Mouse (Mus musculus): ENCODE results near the gene Brip1.
A peak's percentile ranks its signal among the peaks of the same experiment; 100 is the strongest.

The Brip1 gene

DNA sequence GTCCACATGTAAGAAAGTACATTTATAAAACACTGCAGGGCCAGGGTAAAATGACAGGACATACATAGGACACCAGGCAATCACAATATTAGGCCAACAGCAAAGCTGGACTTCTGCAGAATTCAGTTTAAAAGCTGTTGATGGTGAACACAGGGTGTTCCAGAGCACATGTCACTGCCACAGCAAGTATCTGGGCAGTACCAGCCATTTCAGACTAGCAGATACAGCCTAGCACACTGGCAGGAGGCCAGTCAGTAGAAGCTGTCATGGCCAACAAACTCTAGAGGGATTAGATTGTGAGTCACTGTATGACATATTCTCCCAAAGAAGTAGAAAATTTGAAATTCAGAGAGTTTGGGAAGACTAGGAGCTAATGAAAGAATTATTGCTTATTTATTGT lies 94.4 kb downstream of the Brip1 start:
- no peak for DNase-seq

DNA sequence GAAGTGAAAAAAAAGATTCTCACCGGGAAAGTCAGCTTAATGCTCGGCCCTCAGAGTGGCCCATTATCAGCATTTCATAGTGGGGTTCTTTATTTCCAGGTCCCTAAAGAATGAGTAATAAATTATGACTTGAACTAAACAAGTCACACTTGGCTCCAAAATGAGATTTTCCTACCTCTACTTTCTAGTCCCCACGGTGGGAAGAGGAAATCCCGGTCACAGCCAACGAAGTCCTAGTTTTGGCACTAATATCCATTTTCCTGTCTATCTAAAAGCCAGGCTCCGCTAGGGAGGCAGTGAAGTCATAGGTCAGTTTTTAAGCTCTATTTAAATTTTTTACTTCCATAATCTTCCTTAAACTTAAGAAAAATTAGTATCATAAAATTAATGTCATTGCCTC lies 99.8 kb downstream of the Brip1 start:
- peak in 1 of 2 experiments; percentile 2 for DNase-seq

DNA sequence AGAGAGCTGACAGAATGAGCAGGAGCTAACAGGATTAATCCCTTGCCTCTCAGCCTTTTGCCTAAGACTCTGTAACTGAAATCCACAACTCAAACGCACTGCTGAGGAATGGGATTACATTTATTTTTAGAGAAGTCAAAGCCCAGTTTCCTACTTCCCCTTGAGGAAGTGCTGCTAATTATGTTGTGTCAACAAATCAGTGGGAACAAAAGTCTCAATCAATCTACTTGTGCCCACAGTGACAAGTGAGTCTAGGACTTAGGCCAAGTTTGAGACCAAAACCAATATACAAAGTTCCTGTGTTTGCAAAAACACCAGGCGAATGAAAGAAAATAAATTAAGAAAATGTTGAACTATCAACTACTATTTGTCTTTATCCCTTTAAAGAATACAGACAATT lies 101.7 kb downstream of the Brip1 start:
- peak in 1 of 2 experiments; percentile 18 for DNase-seq

DNA sequence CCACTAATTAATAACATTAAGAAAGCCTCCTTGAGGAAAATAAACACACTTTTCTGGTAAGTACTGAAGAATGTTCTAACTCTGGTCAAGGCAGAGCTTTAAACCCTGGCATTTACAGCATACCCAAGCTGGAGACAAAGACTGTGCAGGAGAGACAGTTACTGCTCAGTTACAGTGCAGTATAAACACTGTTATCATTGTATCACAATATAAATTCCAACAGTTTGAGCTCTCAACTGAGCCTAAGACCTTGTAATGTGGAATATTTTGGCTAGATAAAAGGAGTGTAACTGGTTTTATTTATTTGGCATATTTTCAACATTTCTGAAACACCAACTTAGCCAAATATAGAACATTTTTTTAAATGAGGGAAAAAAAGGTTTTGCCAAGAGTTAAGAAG lies 112.2 kb downstream of the Brip1 start:
- DNase-seq, result no peak

DNA sequence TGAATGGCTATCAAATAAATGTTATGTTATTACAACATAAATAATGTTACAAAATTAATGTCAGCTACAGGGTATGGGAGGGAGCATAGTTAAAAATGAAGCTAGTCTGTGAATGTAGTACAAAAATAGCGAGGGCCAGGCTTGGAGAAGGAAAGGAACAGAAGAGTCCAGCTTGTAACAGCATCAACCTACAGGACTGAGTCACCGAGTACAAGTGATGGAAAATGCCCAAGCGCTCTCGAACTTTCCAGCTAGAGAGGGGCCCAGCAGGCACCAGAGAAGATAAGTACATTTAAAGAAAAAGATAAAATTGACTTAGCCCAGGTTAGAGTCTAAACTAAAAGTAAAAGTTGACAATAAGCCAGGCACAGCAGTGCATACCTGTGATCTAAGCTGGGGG lies 116.5 kb downstream of the Brip1 start:
- no peak for DNase-seq

DNA sequence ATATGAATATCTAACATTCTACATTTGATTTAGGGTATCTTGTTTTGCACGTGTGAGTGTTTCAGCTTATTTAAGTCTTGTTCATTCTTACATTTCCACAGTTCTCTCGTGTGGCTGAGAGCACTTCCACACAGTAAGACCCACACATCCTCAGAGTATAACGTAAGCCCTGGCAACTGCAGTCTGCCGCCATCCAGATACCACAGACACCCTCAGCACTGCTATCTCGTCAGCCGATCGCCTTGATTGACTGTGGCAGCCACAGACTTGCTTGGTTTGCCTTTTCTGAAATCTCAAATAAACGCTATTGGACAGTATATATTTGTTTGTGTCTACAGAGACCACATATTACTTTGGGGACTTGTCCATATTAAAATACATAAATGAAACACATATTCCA lies 123.0 kb downstream of the Brip1 start:
- DNase-seq, result no peak

DNA sequence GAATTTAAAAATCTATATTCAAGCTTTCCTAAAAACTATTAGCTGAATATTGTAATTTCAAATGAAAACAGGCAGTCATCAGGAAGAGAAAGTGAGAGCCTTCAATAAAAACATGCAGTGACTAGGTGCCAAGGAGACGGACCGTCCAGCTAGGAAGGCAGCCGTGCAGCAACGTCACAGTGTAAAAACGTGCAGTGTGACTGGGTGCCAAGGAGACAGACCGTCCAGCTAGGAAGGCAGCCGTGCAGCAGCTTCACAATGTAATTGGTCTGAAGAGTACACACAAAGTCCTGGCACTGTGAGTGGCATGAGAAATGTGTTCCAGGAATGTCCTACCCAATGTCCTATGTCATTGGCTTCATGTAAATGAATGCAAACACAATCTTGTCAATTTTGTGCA lies 124.0 kb downstream of the Brip1 start:
- DNase-seq, result peak in 1 of 2 experiments; percentile 15

DNA sequence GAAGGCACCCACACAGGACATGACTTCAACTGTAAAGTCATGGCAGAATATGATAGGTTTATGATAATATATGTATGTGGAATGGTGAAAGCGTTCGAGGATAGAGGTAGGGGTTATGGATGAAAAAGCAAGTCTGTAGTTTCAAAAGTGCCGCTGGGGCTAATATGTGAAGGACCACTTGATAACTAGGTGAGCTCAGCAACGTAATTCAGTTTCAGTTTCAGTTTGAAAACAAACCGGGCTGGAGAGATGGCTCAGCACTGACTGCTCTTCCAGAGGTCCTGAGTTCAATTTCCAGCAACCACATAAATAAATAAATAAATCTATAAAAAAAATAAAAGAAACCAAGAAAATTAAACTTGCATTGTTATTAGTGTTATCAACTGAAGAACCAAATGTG lies 124.6 kb downstream of the Brip1 start:
- DNase-seq, result no peak

DNA sequence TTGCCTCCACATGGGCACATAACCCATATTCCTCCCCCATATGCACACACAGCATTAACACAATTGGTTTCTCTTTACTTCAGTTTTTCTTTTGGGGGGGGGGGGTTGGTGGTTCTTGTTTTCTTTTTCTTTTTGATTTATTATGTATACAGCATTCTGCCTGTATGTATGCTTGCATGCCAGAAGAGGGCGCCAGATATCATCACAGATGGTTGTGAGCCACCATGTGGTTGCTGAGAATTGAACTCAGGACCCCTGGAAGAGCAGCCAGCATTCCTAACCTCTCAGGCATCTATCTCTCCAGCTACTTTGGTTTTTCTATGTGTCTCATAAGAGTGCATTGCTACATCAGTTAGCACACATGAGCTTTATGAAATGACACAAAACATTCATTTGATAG lies 125.6 kb downstream of the Brip1 start:
- DNase-seq, result no peak

DNA sequence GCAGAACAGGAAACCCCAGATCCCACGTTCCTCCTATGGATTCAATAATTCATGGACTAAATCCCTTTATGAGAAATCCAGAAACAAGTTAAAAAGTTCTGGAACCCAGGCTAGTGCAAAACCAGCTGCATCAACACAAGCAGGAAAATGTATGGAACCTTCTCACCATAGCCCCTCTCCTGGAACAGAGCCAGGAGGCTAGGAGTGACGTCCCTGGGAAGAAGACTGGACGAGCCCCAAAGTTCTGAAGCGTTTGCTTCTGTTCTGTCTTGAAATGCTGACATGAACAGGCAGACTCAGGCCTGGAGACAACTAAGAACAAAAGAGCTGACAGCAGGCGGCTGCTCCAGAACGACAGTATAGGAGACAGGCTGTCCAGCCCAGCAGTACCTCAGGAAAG lies 132.3 kb downstream of the Brip1 start:
- no peak for DNase-seq

DNA sequence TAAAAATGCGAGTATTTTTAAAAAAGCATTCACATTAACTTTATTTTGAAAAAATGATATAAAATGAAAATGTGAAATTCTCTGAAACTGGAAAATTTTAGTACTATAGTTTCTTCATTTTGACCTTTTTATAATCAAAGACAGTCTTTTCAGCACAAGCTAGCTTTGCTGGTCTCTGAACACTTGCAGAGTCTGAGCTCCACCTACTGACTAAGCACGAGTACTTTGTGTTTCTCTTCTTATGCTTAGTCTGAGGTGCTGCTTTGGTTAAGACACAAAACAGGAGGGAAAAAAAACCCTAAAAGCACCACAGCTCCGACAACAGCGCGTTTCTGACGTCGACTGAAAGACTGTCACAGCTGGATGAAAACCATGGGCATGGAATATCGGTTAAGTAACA lies 133.8 kb downstream of the Brip1 start:
- DNase-seq, result no peak

DNA sequence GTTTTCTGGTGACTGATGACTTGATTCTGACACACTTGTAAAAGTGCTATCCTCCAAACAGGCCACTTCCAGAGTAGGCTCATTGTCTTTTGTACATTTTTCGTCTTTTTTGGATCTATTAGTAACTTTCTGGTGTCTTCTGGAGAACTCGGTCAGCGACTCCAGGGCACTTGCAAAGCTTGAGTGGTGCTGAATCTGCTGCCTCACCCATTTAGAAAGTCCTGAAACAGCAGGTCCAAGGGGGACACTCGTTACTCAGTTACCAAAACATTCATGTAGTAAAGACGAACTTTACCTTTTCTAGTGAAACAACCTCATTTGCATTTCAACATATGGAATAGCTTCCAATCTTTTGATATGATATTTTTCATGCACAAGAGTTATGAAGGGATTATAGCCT lies 136.1 kb downstream of the Brip1 start:
- DNase-seq, result no peak

DNA sequence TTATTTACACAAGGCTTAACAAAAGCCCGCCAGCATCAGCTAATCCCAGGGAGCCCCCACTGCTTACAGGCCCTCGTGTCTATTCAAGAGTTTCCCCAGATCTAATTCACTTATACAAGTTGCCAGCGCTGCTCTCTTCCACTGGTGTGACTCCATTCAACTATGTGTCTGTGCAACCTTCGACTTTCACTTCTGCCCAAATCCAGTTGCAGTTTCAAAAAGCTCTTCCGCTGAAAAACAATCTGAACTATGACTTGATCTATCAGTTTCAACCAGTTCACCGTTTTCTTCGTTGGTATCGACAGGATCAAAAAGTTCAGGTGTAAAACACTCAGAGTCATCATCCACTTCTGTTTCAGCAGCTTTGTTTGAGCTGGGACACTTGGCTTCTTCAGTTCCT lies 139.8 kb downstream of the Brip1 start:
- no peak for DNase-seq

DNA sequence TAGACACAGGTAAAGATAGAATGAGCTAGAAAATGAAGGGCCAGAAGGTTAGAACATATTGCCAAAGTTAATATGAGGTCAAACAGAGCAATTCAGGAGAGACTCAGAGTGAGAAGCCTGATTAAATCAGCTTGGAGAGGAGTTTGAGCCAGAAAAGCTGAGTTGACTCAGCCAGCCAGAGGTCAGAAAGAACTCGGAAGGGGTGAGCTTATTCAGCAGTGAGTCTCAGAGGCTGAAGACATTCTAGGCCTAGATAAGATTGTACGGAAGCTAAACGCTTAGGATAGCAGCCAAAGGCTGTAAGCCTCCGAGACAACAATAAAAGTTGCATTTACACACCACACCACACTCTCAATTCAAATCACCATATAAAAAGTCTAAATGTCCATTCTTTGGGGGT lies 141.9 kb downstream of the Brip1 start:
- DNase-seq, result no peak

DNA sequence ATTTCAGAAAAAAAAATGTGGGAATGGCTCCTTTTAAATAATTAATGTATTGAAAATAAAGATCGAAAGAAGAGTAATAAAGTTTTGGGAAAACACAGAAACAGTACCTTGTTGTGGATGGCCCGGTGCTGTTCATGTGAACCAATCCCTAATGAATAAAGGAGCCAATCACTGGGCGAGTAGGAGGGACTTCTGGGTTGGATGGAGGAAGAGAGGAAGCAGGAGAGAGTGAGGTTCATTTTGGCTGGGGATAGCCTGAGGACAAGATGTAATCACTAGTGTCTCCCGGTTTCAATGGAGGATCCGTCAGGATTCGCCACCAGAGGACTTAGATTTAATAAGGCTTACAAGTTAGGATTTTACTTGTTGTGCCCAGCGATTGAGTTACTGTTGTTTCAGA lies 145.2 kb downstream of the Brip1 start:
- no peak for DNase-seq

DNA sequence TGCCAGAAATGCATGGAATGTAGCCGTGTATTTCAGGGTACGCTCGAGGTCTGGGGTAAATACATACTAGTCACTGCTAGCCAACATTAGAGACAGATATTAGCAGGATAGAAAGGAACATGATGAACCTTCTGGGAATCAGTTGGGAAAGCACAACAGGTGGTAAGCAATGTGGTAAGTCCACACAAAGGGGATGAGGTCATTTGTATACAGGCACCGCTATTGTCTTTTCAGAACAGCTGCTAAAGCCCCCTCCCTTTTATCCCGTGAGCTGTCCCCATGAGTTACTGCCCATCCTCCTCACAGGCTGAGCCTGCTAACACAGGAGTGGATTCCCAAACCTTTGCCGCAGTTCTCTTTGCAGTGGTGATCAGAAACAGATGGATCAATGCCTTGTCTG lies 149.6 kb downstream of the Brip1 start:
- DNase-seq, result peak in 1 of 2 experiments; percentile 26

DNA sequence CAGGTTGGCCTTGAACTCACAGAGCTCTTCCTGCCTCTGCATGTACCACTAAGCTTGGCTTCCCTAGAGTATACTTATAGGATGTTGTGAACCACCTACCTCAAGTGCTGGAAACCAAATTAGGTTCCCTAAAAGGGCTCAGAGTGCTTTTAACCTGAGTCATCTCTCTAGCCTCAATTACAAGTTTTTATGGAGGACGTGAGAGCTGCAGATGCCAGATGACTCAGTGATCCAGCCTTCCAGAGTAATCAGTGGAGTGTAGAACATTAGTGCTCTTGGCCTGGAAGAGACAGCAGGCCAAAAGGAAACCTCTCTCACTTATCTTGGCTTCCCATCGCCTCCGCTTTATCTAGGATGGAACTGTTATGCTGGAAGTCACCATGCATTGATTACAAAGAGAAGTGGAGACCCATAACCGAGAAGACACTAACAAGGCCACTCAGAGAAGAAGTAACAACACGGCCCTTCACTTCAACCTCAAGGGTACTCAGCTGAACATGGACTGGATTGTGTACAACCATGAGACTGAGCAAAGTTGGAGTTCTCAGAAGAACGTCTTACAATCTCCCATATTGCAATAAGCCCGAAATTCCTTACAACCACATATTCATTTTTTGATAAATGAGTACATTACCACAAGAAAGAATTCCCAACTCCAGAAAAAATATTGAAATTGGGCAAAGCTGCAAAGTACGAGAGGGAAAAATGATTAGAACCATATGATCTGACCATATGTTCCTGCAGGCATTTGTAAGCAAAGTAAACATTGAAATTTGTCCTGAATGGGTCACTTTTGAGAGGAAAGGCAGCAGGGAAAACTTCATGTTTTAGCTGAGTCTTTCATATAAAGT lies 150.3 kb downstream of the Brip1 start:
- peak; percentile 21 to 32 for DNase-seq

DNA sequence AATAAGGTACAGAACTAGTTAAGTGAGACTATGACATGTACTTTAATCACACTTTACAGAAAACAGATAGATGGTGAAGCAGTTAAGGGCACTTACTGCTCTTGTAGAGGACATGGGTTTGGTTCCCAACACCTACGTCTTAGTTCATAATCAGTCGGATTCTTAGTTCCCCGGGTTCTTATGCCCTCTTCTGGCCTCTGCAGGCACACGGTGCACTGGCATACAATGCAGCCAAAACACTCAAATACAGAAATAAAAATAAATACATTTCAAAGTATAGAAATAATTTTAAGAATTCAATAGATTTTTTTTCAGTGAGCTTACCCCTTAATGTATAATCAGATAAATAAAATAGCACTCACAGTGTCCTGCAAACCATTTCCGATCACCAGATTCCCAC lies 161.0 kb downstream of the Brip1 start:
- no peak for DNase-seq

DNA sequence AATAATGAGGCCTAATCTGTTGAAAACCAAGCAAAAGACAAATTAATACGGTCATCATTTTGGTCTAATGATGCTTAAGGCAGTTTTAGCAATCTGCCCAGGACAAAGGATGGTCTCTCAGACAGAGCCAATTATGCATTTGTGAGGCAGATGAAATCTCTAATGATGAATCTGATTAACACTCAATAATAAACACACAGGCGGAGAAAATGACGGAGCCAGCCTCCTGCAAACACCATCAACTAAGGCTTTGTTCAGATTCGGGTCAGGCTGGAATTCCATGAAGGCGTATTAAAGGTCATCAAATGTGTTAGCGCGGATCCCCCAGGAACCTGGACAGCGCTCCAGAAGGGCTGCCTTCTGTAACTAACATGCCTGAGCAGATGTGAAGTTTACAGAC lies 161.6 kb downstream of the Brip1 start:
- DNase-seq, result no peak

DNA sequence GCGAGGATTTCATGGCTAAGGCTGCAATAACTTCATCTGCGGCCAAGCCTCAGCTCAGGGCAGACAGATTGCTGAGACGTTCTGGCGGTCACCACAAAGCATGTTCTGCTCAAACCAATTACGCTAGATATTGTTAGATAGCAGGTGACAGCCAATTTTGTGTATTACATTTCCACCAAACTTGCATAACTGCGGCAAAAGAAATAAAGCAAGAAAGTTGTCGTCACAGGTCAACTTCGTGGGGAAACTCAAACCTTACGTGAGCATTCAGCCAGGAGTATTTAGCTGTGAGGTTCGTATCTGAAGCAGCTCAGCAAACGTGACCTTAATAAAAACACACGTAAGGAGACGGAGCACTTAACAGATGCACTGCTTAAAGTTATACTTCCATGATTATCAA lies 162.3 kb downstream of the Brip1 start:
- DNase-seq, result no peak

DNA sequence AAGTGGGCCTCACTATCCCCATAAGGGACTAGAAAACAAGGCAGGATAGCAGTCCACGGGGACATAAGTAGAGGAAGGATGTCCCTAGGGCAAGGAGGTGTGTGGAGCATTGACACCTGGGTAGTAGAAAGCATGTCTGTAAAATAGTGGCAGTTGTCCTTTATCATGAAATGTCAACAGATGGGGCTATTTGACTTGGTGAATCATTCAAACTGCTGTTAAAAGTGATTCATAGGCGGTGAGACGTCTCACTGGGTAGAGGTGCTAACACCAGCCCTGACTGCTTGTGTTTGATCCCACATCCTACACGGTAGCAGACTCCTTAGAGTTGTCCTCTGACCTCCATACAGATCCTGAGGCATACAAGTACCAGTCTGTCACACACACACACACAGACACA lies 168.1 kb downstream of the Brip1 start:
- DNase-seq, result no peak

DNA sequence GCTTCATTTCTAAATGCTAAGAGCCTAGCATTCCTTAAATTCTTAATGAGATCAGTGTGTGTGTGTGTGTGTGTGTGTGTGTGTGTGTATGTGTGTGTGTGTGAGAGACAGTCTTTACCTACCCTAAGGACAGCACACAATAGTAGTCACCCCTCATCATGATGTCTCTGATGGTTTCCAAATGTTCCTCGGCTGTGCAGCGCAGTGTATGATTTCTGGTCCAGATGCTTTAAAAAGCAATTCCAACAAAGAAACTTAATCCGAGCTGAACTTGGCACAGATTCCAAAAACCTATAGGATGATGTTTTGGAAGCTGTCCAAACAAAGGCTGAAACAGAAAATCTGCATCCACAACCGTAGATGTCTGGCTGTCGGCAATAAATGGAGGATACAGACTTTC lies 173.0 kb downstream of the Brip1 start:
- no peak for DNase-seq

DNA sequence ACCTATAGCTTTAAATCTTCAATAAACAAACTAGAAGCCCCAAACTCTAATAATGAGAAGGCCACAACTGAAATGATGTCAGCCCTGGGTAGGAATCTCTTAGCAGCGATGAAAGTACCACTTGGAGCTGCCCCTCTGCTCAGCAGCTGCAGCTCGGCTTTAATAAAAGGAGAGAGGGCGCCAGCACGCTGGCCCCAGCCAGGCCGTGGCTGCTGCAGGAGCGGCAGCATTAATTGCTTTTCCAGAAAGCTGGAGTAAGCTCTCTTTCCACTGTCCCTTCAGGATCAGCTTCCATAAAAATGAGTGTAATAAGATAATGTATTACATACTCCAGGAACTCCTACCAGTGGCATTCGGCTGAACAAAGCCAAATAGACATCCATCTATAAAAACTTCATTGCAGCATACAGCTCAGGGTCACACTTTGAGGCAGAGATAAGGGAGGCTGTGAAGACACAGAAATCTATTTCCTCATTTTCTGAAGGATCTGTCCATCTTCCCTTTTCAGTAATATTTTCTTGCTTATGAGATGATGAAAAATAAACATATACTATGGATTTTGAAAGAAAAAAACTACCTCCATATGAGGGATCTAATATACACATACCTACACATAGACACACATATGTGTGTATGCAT lies 174.3 kb downstream of the Brip1 start:
- DNase-seq, result no peak

DNA sequence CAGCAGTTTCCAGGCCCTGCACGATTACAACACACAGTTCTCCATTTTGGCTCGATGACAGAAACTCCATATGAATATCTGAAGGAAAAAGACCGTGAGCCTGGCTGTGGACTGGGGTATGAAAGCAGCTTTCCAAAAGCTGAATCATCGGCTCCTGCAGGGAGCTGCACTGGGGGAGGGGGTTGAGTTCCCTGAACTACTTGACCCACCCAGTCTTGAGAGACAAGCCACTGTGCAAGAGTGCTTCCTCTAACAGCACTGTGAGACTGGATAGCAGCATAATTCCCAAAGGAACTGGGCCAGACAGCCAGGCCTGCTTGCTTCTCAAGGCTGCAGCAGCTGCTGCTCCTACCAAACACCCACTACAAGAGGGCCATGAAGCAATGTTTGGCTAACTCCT lies 178.6 kb downstream of the Brip1 start:
- peak; percentile 14 to 30 for DNase-seq

DNA sequence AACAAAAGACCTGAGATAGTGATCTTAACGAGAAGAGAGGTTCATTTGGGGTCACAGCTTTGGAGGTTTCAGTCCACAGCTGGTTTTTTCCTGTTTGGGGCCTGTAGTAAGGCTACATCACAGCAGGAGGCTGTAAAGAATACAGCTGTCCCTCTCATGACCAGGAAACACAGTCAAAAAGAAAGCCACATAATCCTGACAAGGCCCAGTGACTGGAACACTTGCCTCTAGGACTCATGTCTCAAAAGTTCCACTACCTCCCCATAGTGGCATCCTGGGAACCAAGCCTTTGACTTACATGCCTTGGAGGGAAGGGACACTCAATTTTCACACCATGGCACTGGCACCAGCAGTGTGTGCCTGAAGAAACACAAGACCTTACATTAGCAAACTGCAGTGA lies 181.0 kb downstream of the Brip1 start:
- DNase-seq, result no peak
